In the genomic region with DNA sequence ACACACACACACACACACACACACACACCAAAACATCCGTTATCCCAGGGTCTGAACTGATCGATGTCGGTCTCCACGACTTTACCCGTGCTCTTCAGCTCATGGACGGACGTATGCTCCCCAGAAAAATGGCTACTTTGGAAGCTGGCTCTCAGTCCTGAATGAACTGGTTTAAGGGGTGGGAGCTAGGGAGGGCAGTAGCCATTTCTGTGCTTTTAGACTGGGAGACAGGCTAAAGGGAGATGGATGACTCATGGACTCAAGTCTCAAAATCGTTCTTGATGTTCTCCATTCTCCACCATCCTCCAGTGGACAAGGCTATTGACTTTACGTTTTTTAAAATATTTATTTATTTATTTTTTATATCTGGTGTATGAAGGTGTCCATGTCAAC, we compare ENCODE assay signal across 9 mouse cellular contexts. TPM values are rescaled to one million over a fixed set of nuclear protein-coding genes. Genes with fewer than 3 reads are reported as not detected.
A peak's percentile ranks its signal among the peaks of the same experiment; 100 is the strongest.
DNase-seq lines count a peak whose midpoint lies in the region; ATAC-seq and TF ChIP-seq lines count a peak whose summit lies in the region.
"Had no signal": no experiment of that assay in that cellular context is flagged by ENCODE, and none has a peak within 500 bp of the region (broad histone marks: within the 10 kb centered on the region; RNA-seq: fewer than 3 reads in every experiment).

No protein-coding gene starts in this region.

- no peaks in the 10 kb centered on the region for H3K36me3 ChIP-seq in neural tube, embryonic 11.5 days (ENCODE audit: control insufficient read depth, insufficient read depth, low read length)
- H3K36me3 ChIP-seq in intestine, postnatal 0 days (ENCODE audit: control insufficient read depth, insufficient read depth): no peaks in the 10 kb centered on the region; the same call in 1 of the 2 replicates
- no peaks in the 10 kb centered on the region for H3K36me3 ChIP-seq in stomach, embryonic 15.5 days

- H3K9ac ChIP-seq in neural tube, embryonic 11.5 days (ENCODE audit: low read length): peak overlapping the region; percentile 71; the same call in 1 of the 2 replicates
- H3K9ac ChIP-seq in intestine, postnatal 0 days (ENCODE audit: low read depth, low read length): no peak overlapping the region
- H3K9ac ChIP-seq in stomach, embryonic 15.5 days: no peak overlapping the region

- TF ChIP-seq CTCF in intestine, postnatal 0 days (IDR thresholded peaks at IDR 0.05; ENCODE audit: low read depth): no peak

- no peak for ATAC-seq in neural tube, embryonic 11.5 days (ENCODE audit: insufficient read depth, low FRiP score, low TSS enrichment)
- ATAC-seq in intestine, postnatal 0 days: no peak
- no peak for ATAC-seq in stomach, embryonic 15.5 days (ENCODE audit: insufficient read depth, low FRiP score, low read depth)

- H3K4me3 ChIP-seq in neural tube, embryonic 11.5 days (ENCODE audit: low read depth, low read length): peak overlapping the region; percentile 72
- peak overlapping the region; percentile 71 for H3K4me3 ChIP-seq in intestine, postnatal 0 days (ENCODE audit: low read depth, low read length)
- H3K4me3 ChIP-seq in stomach, embryonic 15.5 days (replicated peaks): peak overlapping the region; percentile 60

- peak overlapping the region; percentile 99 for H3K4me2 ChIP-seq in neural tube, embryonic 11.5 days (ENCODE audit: low read depth)
- H3K4me2 ChIP-seq in intestine, postnatal 0 days (replicated peaks; ENCODE audit: low read depth): peak overlapping the region; percentile 100
- H3K4me2 ChIP-seq in stomach, embryonic 15.5 days: peak overlapping the region; percentile 99

- H3K4me1 ChIP-seq in neural tube, embryonic 11.5 days (ENCODE audit: control insufficient read depth, insufficient read depth, low read length): 0 out of 2 replicates have a peak, but pooled peaks cover 2% of the 10 kb centered on the region
- H3K4me1 ChIP-seq in intestine, postnatal 0 days (replicated peaks; ENCODE audit: control insufficient read depth, insufficient read depth, low read length): 0 out of 2 replicates have a peak, but pooled peaks cover 2% of the 10 kb centered on the region
- 0 out of 2 replicates have a peak, but pooled peaks cover 9% of the 10 kb centered on the region for H3K4me1 ChIP-seq in stomach, embryonic 15.5 days

- peak; percentile 40 for DNase-seq in adrenal gland, postnatal 14 days
- DNase-seq in adrenal gland, postnatal 36 days: no peak
- DNase-seq in neural tube, embryonic 11.5 days (ENCODE audit: low spot score): no peak
- no peak for DNase-seq in neural tube, embryonic 10.5 days (ENCODE audit: extremely low spot score, low spot score)
- no peak for DNase-seq in frontal cortex, adult 2 months (ENCODE audit: extremely low spot score in 1 of 2, low spot score in 1 of 2)
- no peak for DNase-seq in adrenal gland, postnatal 25 days
- DNase-seq: kidney, postnatal 14 days had no signal

- no peak overlapping the region for H3K27ac ChIP-seq in neural tube, embryonic 11.5 days (ENCODE audit: low read depth, low read length)
- no peak overlapping the region for H3K27ac ChIP-seq in intestine, postnatal 0 days (ENCODE audit: low read depth, low read length)
- H3K27ac ChIP-seq in stomach, embryonic 15.5 days: no peak overlapping the region

- peaks cover 25% of the 10 kb centered on the region for H3K27me3 ChIP-seq in neural tube, embryonic 11.5 days (ENCODE audit: control insufficient read depth, insufficient read depth, low read length)
- peaks cover 38% of the 10 kb centered on the region; the same call in 1 of the 2 replicates for H3K27me3 ChIP-seq in intestine, postnatal 0 days (replicated peaks; ENCODE audit: control insufficient read depth, insufficient read depth, low read length)
- H3K27me3 ChIP-seq in stomach, embryonic 15.5 days (replicated peaks): peaks cover 28% of the 10 kb centered on the region

- H3K9me3 ChIP-seq in neural tube, embryonic 11.5 days (ENCODE audit: control insufficient read depth, low read length): no peaks in the 10 kb centered on the region
- H3K9me3 ChIP-seq in intestine, postnatal 0 days (ENCODE audit: control insufficient read depth): no peaks in the 10 kb centered on the region
- no peaks in the 10 kb centered on the region for H3K9me3 ChIP-seq in stomach, embryonic 15.5 days

- 23% methylated on average over 9 of the region's 9 CpGs for WGBS in neural tube, embryonic 11.5 days
- 21% methylated on average over 9 of the region's 9 CpGs for WGBS in intestine, postnatal 0 days
- 18% methylated on average over 9 of the region's 9 CpGs for WGBS in stomach, embryonic 15.5 days

RNA-seq across cellular contexts. Expression of a gene that starts 0.9 kb away (rescaled TPM):
- 50.1 and 54.0 TPM in 2 replicates for total RNA-seq in adrenal gland, postnatal 14 days (2021)
- 10 to 100 TPM; 36.0 to 43.8 TPM for total RNA-seq in adrenal gland, postnatal 36 days (2021)
- 10.4 and 10.6 TPM in 2 replicates for polyA plus RNA-seq in neural tube, embryonic 11.5 days (2014; fragmentation: Nextera tagmentation; extraction: Ambion mirVana)
- 10.0 and 10.4 TPM in 2 replicates for polyA plus RNA-seq in intestine, postnatal 0 days (2015; fragmentation: Nextera tagmentation; extraction: Ambion mirVana)
- polyA plus RNA-seq in stomach, embryonic 15.5 days (2015; fragmentation: Nextera tagmentation; extraction: Ambion mirVana): 15.5 and 16.7 TPM in 2 replicates
- polyA plus RNA-seq in frontal cortex, adult 2 months (2012; rRNA removed): 251 and 269 TPM in 2 replicates
- 46.0 and 68.7 TPM in 2 replicates for total RNA-seq in adrenal gland, postnatal 25 days (2021)

RNA-seq across cellular contexts. Expression of a gene that starts 22.6 kb away (rescaled TPM):
- total RNA-seq in adrenal gland, postnatal 14 days (2021): not detected in 2 replicates
- total RNA-seq in adrenal gland, postnatal 36 days (2021): not detected
- polyA plus RNA-seq in neural tube, embryonic 11.5 days (2014; fragmentation: Nextera tagmentation; extraction: Ambion mirVana): not detected in 2 replicates
- 1.1 and 5.0 TPM in 2 replicates for polyA plus RNA-seq in intestine, postnatal 0 days (2015; fragmentation: Nextera tagmentation; extraction: Ambion mirVana)
- polyA plus RNA-seq in stomach, embryonic 15.5 days (2015; fragmentation: Nextera tagmentation; extraction: Ambion mirVana): 15.1 and 16.3 TPM in 2 replicates
- polyA plus RNA-seq in frontal cortex, adult 2 months (2012; rRNA removed): not detected in 2 replicates
- total RNA-seq in adrenal gland, postnatal 25 days (2021): not detected in 2 replicates

RNA-seq across cellular contexts. Expression of a gene that starts 37.1 kb away (rescaled TPM):
- 987 and 1,021 TPM in 2 replicates for total RNA-seq in adrenal gland, postnatal 14 days (2021)
- 1,000 to 10,000 TPM; 1,327 to 1,427 TPM for total RNA-seq in adrenal gland, postnatal 36 days (2021)
- polyA plus RNA-seq in neural tube, embryonic 11.5 days (2014; fragmentation: Nextera tagmentation; extraction: Ambion mirVana): 1,679 and 1,757 TPM in 2 replicates
- 1,650 and 1,730 TPM in 2 replicates for polyA plus RNA-seq in intestine, postnatal 0 days (2015; fragmentation: Nextera tagmentation; extraction: Ambion mirVana)
- polyA plus RNA-seq in stomach, embryonic 15.5 days (2015; fragmentation: Nextera tagmentation; extraction: Ambion mirVana): 1,590 and 1,651 TPM in 2 replicates
- 510 and 517 TPM in 2 replicates for polyA plus RNA-seq in frontal cortex, adult 2 months (2012; rRNA removed)
- total RNA-seq in adrenal gland, postnatal 25 days (2021): 904 and 1,056 TPM in 2 replicates

RNA-seq across cellular contexts. Expression of a gene that starts 40.7 kb away (rescaled TPM):
- total RNA-seq in adrenal gland, postnatal 14 days (2021): 101 and 102 TPM in 2 replicates
- total RNA-seq in adrenal gland, postnatal 36 days (2021): 10 to 100 TPM; 73.9 to 87.1 TPM
- 43.8 and 48.8 TPM in 2 replicates for polyA plus RNA-seq in neural tube, embryonic 11.5 days (2014; fragmentation: Nextera tagmentation; extraction: Ambion mirVana)
- polyA plus RNA-seq in intestine, postnatal 0 days (2015; fragmentation: Nextera tagmentation; extraction: Ambion mirVana): 102 and 103 TPM in 2 replicates
- 163 and 173 TPM in 2 replicates for polyA plus RNA-seq in stomach, embryonic 15.5 days (2015; fragmentation: Nextera tagmentation; extraction: Ambion mirVana)
- 71.3 and 71.5 TPM in 2 replicates for polyA plus RNA-seq in frontal cortex, adult 2 months (2012; rRNA removed)
- 59.5 and 81.5 TPM in 2 replicates for total RNA-seq in adrenal gland, postnatal 25 days (2021)

RNA-seq across cellular contexts. Expression of a gene that starts 57.8 kb away (rescaled TPM):
- 25.8 and 26.7 TPM in 2 replicates for total RNA-seq in adrenal gland, postnatal 14 days (2021)
- total RNA-seq in adrenal gland, postnatal 36 days (2021): 10 to 100 TPM; 26.3 to 40.5 TPM
- polyA plus RNA-seq in neural tube, embryonic 11.5 days (2014; fragmentation: Nextera tagmentation; extraction: Ambion mirVana): 23.7 and 26.0 TPM in 2 replicates
- 17.0 and 17.2 TPM in 2 replicates for polyA plus RNA-seq in intestine, postnatal 0 days (2015; fragmentation: Nextera tagmentation; extraction: Ambion mirVana)
- 57.6 and 61.7 TPM in 2 replicates for polyA plus RNA-seq in stomach, embryonic 15.5 days (2015; fragmentation: Nextera tagmentation; extraction: Ambion mirVana)
- 13.6 and 15.8 TPM in 2 replicates for polyA plus RNA-seq in frontal cortex, adult 2 months (2012; rRNA removed)
- total RNA-seq in adrenal gland, postnatal 25 days (2021): 25.7 and 29.4 TPM in 2 replicates

Comparison
In these comparisons a context has a peak if more than half of its experiments do, and no peak if none do; other contexts are left out.
1. RNA of a gene that starts 0.9 kb away (polyA plus RNA-seq): 251 to 269 TPM in frontal cortex, adult 2 months; 15.5 to 16.7 TPM in stomach, embryonic 15.5 days, 10.4 to 10.6 TPM in neural tube, embryonic 11.5 days and 10.0 to 10.4 TPM in intestine, postnatal 0 days; every median in the first group is over 10 times any median in the second.
2. Peak in every context shown above with its lines, with median percentiles within 50 percentile points of each other: H3K4me2 ChIP-seq and H3K4me3 ChIP-seq.